8 mouse cellular contexts compared by ENCODE assay signal in genomic region chr15:93594888-93595698, GRCm38 (mm10). TPM values are rescaled to one million over a fixed set of nuclear protein-coding genes. Genes with fewer than 3 reads are reported as not detected.
DNase-seq lines count a peak whose midpoint lies in the region; ATAC-seq lines count a peak whose summit lies in the region.

No protein-coding gene starts in this region.

- peak overlapping the region; percentile 98 for H3K9ac ChIP-seq in heart, embryonic 11.5 days (ENCODE audit: low read depth, low read length)
- H3K9ac ChIP-seq in kidney, embryonic 14.5 days (ENCODE audit: low read depth, low read length) = peak overlapping the region; percentile 94
- H3K9ac ChIP-seq in liver, embryonic 13.5 days = peak overlapping the region; percentile 92
- H3K9ac ChIP-seq in neural tube, embryonic 12.5 days = peak overlapping the region; percentile 87

- peaks cover 11% of the 10 kb centered on the region for H3K27me3 ChIP-seq in embryonic facial prominence, embryonic 10.5 days (replicated peaks; ENCODE audit: low read depth, poor library complexity, severe bottlenecking)
- no peaks in the 10 kb centered on the region for H3K27me3 ChIP-seq in heart, embryonic 11.5 days (ENCODE audit: control insufficient read depth, insufficient read depth, low read length)
- no peaks in the 10 kb centered on the region for H3K27me3 ChIP-seq in kidney, embryonic 14.5 days (ENCODE audit: control insufficient read depth, insufficient read depth, low read length)
- 0 out of 2 replicates have a peak, but pooled peaks cover 2% of the 10 kb centered on the region for H3K27me3 ChIP-seq in liver, embryonic 13.5 days
- H3K27me3 ChIP-seq in neural tube, embryonic 12.5 days (replicated peaks) = no peaks in the 10 kb centered on the region

- DNase-seq in 416B (ENCODE audit: low read depth) = peak; percentile 78
- peak; percentile 50 to 56 for DNase-seq in adrenal gland, adult 18-20 months (ENCODE audit: low spot score in 2 of 2)
- peak; percentile 80 for DNase-seq in embryonic facial prominence, embryonic 10.5 days (ENCODE audit: low spot score)
- peak; percentile 38 for DNase-seq in liver, embryonic 13.5 days
- DNase-seq in thymus, postnatal 4 days = peak; percentile 70

- H3K4me1 ChIP-seq in embryonic facial prominence, embryonic 10.5 days = peaks cover 59% of the 10 kb centered on the region
- peaks cover 37% of the 10 kb centered on the region for H3K4me1 ChIP-seq in heart, embryonic 11.5 days (ENCODE audit: control insufficient read depth, insufficient read depth, low read length)
- H3K4me1 ChIP-seq in kidney, embryonic 14.5 days (ENCODE audit: control insufficient read depth, insufficient read depth, low read length) = peaks cover 36% of the 10 kb centered on the region
- peaks cover 51% of the 10 kb centered on the region for H3K4me1 ChIP-seq in liver, embryonic 13.5 days (replicated peaks)
- H3K4me1 ChIP-seq in neural tube, embryonic 12.5 days = peaks cover 22% of the 10 kb centered on the region

- no peaks in the 10 kb centered on the region for H3K36me3 ChIP-seq in embryonic facial prominence, embryonic 10.5 days (replicated peaks)
- no peaks in the 10 kb centered on the region for H3K36me3 ChIP-seq in heart, embryonic 11.5 days (ENCODE audit: control insufficient read depth, insufficient read depth, low read length)
- H3K36me3 ChIP-seq in kidney, embryonic 14.5 days (ENCODE audit: control insufficient read depth, insufficient read depth, low read length) = no peaks in the 10 kb centered on the region
- no peaks in the 10 kb centered on the region for H3K36me3 ChIP-seq in liver, embryonic 13.5 days
- H3K36me3 ChIP-seq in neural tube, embryonic 12.5 days = no peaks in the 10 kb centered on the region

- H3K4me2 ChIP-seq in heart, embryonic 11.5 days = peak overlapping the region; percentile 84
- peak overlapping the region; percentile 82 for H3K4me2 ChIP-seq in kidney, embryonic 14.5 days (replicated peaks; ENCODE audit: low read depth, low read length)
- H3K4me2 ChIP-seq in liver, embryonic 13.5 days = peak overlapping the region; percentile 98
- H3K4me2 ChIP-seq in neural tube, embryonic 12.5 days (replicated peaks) = peak overlapping the region; percentile 91

- under 1% methylated on average over 64 of the region's 64 CpGs for WGBS in embryonic facial prominence, embryonic 10.5 days
- WGBS in heart, embryonic 11.5 days (ENCODE audit: insufficient replicate concordance) = under 1% methylated on average over 62 of the region's 64 CpGs
- under 1% methylated on average over 52 of the region's 64 CpGs for WGBS in kidney, embryonic 14.5 days
- WGBS in liver, embryonic 13.5 days (ENCODE audit: insufficient replicate concordance) = under 1% methylated on average over 64 of the region's 64 CpGs
- WGBS in neural tube, embryonic 12.5 days = under 1% methylated on average over 64 of the region's 64 CpGs

- peak; percentile 58; the same call in 1 of the 2 replicates for ATAC-seq in heart, embryonic 11.5 days (replicated peaks; ENCODE audit: insufficient number of reproducible peaks, low FRiP score, low TSS enrichment)
- ATAC-seq in kidney, embryonic 14.5 days (ENCODE audit: low FRiP score, low TSS enrichment) = peak; percentile 61
- ATAC-seq in liver, embryonic 13.5 days (ENCODE audit: low read depth) = peak; percentile 36
- ATAC-seq in neural tube, embryonic 12.5 days (ENCODE audit: low FRiP score, low read depth) = peak; percentile 69

- peak overlapping the region; percentile 84 for H3K4me3 ChIP-seq in embryonic facial prominence, embryonic 10.5 days
- H3K4me3 ChIP-seq in heart, embryonic 11.5 days (ENCODE audit: low read depth, low read length) = peak overlapping the region; percentile 96
- peak overlapping the region; percentile 89 for H3K4me3 ChIP-seq in kidney, embryonic 14.5 days (ENCODE audit: low read length)
- H3K4me3 ChIP-seq in liver, embryonic 13.5 days (replicated peaks) = peak overlapping the region; percentile 88
- H3K4me3 ChIP-seq in neural tube, embryonic 12.5 days = peak overlapping the region; percentile 80

- peak overlapping the region; percentile 95 for H3K27ac ChIP-seq in embryonic facial prominence, embryonic 10.5 days (replicated peaks)
- H3K27ac ChIP-seq in heart, embryonic 11.5 days (ENCODE audit: low read depth, low read length) = peak overlapping the region; percentile 92
- peak overlapping the region; percentile 92 for H3K27ac ChIP-seq in kidney, embryonic 14.5 days (ENCODE audit: low read depth, low read length)
- H3K27ac ChIP-seq in liver, embryonic 13.5 days = peak overlapping the region; percentile 74
- peak overlapping the region; percentile 79 for H3K27ac ChIP-seq in neural tube, embryonic 12.5 days

- no peaks in the 10 kb centered on the region for H3K9me3 ChIP-seq in embryonic facial prominence, embryonic 10.5 days
- no peaks in the 10 kb centered on the region for H3K9me3 ChIP-seq in heart, embryonic 11.5 days (replicated peaks; ENCODE audit: control insufficient read depth, low read length)
- H3K9me3 ChIP-seq in kidney, embryonic 14.5 days (ENCODE audit: control insufficient read depth, low read length) = no peaks in the 10 kb centered on the region
- H3K9me3 ChIP-seq in liver, embryonic 13.5 days (replicated peaks) = no peaks in the 10 kb centered on the region
- no peaks in the 10 kb centered on the region for H3K9me3 ChIP-seq in neural tube, embryonic 12.5 days

RNA-seq across cellular contexts. Expression of gene Prickle1, which starts 0.6 kb away (rescaled TPM):
- total RNA-seq in adrenal gland, adult 18-20 months (2021) = 10 to 100 TPM; 16.8 to 26.6 TPM
- polyA plus RNA-seq in embryonic facial prominence, embryonic 10.5 days (2016; fragmentation: Nextera tagmentation; extraction: Ambion mirVana) = 17.2 and 20.4 TPM in 2 replicates
- 29.5 and 37.3 TPM in 2 replicates for polyA plus RNA-seq in heart, embryonic 11.5 days (2014; fragmentation: Nextera tagmentation; extraction: Ambion mirVana)
- 12.6 and 27.7 TPM in 2 replicates for polyA plus RNA-seq in kidney, embryonic 14.5 days (2014; fragmentation: Nextera tagmentation; extraction: Ambion mirVana)
- 4.2 and 5.6 TPM in 2 replicates for polyA plus RNA-seq in liver, embryonic 13.5 days (2015; fragmentation: Nextera tagmentation; extraction: Ambion mirVana)
- polyA plus RNA-seq in neural tube, embryonic 12.5 days (2016; fragmentation: Nextera tagmentation; extraction: Ambion mirVana) = 19.2 and 19.5 TPM in 2 replicates

Comparison
In these comparisons a context has a peak if more than half of its experiments do, and no peak if none do; other contexts are left out.
1. Peak in every context shown above with its lines: DNase-seq, ATAC-seq, H3K4me3 ChIP-seq and H3K27ac ChIP-seq.